Mouse (Mus musculus) urinary bladder, postnatal 10 days (tissue): ENCODE results near the gene Gm20683.
"Not testable (repeated sequence)": the region's sequence is repeated elsewhere in the genome, so short reads cannot be mapped to it uniquely, and the experiment has no call there.

Source experiments
- DNase-seq: peaks from one replicate; pipeline ENCODE4 v3.0.0; 2022; ENCODE audit warnings: low spot score

Gm20683 gene

GRCm38 (mm10) chr17:25827546-25828222 is 13.9 kb downstream of the Gm20683 start:
- DNase-seq: no peak

DNA sequence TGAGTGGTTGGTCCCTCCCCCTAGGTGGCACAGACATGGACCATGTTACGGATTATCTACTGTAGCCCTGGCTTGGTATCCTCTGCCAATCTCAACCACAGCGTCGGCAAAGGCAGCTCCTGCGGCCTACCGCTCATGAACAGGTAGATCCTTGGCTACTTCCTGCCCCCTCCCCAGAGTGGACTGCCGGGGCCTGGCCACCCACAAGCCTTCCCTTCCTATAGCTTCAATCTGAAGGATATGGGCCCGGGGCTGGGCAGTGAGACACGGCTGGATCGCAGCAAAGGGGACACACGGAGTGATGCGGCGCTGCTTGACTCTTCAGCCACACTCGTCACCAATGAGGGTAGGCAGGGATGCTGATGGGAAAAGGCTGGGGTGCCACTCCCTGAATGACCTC is 14.6 kb downstream of the Gm20683 start:
- no peak for DNase-seq

DNA sequence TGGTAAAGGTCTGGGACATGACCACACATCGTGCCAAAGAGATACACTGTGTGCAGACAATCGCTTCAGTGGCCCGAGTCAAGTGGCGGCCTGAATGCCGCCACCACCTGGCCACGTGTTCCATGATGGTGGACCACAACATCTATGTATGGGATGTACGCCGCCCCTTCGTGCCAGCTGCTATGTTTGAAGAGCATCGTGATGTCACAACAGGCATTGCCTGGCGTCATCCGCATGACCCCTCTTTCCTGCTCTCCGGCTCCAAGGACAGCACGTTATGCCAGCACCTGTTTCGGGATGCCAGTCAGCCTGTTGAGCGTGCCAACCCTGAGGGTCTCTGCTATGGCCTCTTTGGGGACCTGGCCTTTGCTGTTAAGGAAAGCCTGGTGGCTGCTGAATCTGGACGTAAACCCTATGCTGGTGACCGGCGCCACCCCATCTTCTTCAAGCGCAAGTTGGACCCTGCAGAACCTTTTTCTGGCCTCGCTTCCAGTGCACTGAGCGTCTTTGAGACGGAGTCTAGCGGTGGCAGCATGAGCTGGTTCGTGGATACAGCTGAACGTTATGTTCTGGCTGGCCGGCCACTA is 15.5 kb downstream of the Gm20683 start:
- no peak for DNase-seq

DNA sequence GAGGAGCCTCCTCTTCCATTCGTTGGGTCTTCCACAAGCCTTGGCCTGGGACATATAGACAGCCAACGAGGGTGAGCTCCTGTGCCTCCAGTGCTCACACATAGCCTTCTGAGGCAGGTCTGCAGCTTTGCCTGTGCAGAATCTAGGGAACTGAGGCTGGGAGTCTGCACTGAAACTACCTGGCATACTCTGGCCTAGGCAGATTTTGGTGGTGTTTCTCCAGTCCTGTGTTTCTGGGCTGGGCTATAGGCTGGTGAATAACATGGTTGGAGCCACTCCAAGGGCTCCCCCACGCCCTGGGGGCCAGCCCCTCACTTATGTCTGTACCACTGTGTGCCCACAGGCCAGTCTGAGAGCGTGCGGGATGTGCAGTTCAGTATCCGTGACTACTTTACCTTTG is 16.3 kb downstream of the Gm20683 start:
- DNase-seq: no peak

GRCm38 (mm10) chr17:25824362-25825142 is 17.0 kb downstream of the Gm20683 start:
- no peak for DNase-seq

DNA sequence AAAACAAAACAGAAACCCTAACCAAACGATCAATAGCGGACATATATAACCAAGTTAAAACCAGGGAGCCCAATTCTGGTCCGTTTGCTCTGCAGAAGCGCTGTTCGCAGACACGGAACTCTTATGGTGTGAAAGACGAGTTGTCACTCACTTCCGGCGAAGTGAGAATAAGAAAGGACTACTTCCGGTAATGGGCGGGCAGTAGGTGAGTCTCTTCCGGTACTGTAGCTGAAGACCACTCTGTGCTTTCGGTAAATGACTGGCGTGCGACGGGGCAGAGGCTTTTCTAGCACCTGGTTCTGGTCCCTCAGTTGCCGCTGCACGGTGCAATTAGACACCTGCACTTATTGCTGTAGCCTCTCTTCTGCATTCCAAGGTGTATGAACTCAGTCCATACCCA is 18.1 kb downstream of the Gm20683 start, which contains the start of gene Wdr24:
Gene Wdr24, plus strand, starts transcription at position 176 of the 400 bp plus-strand sequence.
- no peak for DNase-seq

DNA sequence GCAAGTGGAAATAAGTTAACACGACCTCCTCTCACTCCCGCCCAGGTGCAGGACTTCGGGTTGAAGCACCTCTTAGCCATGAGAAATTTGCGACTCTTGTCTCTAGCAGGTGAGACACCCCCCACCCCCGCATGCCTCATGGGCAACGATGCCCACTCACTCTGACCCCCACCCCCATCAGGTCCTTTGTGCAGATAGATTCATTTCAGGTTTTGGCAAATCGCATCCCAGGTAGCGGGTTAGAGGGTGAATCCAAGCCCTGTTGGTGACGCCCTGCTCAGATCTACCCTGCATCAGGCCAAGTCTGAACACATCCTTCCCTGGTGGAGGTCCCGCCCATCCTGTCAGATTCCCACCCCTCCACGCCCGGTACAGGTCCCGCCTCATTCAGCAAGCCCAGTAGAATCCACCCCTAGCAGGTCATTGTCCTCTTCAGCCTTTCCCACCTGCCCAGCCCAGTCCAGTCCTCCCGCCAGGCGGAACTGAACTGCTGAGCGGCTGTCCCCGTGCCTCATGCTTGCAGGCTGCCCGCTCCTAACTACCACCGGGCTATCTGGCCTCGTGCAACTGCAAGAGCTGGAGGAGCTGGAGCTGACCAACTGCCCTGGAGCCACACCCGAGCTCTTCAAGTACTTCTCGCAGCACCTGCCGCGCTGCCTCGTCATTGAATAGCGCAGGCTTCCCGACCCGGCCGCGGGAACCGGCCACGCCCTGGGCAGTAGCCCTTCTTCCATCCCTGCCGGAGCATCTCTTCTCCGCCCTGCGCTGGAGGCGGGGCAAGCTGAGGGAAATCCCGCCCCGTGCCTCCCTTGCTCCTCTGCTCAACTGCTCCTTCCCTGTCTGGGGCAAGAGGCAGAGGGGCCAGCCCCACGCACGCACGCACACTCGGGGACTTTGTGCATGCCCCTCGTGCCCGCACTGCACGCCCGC is 22.4 kb downstream of the Gm20683 start:
- no peak for DNase-seq

DNA sequence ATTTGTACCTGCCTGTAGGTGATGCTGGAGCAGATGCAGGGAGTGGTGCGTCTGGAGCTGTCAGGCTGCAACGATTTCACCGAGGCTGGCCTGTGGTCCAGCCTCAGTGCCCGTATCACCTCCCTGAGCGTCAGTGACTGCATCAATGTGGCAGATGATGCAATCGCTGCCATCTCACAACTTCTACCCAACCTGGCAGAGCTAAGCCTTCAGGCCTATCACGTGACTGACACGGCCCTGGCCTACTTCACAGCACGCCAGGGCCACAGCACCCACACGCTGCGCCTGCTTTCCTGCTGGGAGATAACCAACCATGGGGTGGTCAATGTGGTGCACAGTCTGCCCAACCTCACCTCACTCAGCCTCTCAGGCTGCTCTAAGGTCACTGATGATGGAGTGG is 23.9 kb downstream of the Gm20683 start:
- DNase-seq: no peak

GRCm38 (mm10) chr17:25813471-25813870 is 28.1 kb downstream of the Gm20683 start:
- DNase-seq: no peak

DNA sequence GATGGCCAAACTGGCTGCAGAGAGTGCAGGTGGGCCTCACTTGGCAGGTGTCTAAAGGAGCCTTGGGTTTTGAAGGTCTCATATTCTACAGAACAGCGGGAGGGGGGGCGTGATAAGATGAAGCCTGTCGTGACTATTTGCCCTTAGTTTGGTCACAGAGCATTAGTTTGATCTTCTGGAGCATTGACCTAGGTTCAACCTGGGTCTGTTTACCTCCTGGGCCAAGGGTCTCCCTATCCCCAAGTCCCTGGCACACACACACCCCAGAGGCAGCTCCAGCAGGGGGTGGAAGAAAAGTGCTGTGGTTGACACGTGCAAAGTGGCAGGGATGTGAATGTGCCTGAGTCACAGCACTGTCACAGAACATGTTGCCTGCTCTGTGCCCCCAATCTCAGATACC is 30.7 kb downstream of the Gm20683 start:
- DNase-seq: no peak

GRCm38 (mm10) chr17:25809606-25810340 is 31.8 kb downstream of the Gm20683 start:
- DNase-seq: no peak

DNA sequence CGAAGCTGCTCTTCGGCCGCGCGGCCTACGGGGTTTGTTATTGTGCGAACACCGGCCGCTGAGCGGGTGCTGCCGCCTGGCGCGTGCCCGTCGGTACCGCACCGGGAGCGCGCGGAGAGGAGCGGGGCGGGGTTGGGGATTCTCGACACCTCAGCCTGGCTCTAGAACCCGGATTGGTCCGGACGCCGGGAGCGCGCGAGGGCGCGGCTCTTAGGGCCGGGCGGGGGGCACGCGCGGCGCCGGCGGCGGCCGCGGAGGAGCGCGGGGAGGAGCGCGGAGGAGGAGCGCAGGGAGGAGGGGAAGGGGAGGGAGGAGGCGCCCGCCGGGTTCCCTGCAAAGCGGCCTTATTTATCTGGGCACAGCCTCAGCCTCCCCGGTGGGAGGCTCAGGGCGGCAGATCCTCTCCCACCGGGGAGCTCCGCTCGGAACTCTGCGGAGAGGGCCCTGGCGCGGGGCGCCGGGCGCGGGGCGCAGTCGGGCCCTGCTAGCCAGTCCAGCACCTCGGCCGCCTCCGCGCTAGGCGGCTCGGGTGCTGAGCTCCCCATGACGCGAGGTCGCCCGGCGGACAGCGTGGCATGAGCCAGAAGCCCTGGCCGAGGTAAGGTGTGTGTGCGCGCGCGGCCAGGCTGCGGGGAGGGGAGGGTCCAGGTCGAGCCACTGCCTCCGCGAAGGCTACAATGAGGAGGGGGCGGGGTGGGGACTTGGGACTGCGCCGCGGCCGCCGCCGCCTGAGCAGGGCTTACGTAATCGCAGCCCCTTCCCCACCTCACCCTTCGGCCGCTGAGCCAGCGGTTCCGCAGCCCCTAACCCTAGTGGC is 32.6 kb downstream of the Gm20683 start, which contains the start of gene Fbxl16:
Gene Fbxl16, plus strand, starts transcription at position 297 of the 817 bp plus-strand sequence.
- no peak for DNase-seq

GRCm38 (mm10) chr17:25808028-25808427 is 33.5 kb downstream of the Gm20683 start:
- DNase-seq: no peak

DNA sequence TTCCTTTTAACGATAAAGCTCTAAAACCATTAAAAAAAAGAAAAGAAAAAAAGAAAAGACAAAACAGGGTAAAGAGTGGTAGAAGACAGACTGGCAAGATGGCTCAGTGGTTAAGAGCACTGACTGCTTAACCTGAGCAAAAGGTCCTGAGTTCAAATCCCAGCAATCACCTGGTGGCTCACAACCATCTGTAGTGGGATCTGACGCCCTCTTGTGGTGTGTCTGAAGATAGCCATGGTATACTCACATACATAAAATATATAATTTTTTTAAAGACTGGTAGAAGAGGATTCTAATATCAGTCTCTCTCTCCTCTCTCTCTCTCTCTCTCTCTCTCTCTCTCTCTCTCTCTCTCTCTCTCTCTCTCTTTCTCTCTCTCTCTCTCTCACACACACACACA is 34.1 kb downstream of the Gm20683 start:
- not testable (repeated sequence) for DNase-seq

GRCm38 (mm10) chr17:25806507-25806906 is 35.1 kb downstream of the Gm20683 start:
- no peak for DNase-seq

- no peak for DNase-seq
These were observed 38.6 kb downstream of the Gm20683 start for GRCm38 (mm10) chr17:25802825-25803517.

- no peak for DNase-seq
These were observed 40.5 kb downstream of the Gm20683 start for GRCm38 (mm10) chr17:25801029-25801428.

GRCm38 (mm10) chr17:25796951-25797369 is 44.6 kb downstream of the Gm20683 start, which contains the start of gene Metrn:
Metrn (minus strand) TSS chr17:25797136.
- DNase-seq: no peak

GRCm38 (mm10) chr17:25796211-25796771 is 45.3 kb downstream of the Gm20683 start:
- DNase-seq: no peak
